Mouse (Mus musculus) forebrain, embryonic 13.5 days (tissue): ENCODE measurements at regions not wholly inside any gene's neighbourhood (a gene's known extent, or its start where the extent isn't known, plus 50 kb on each side); places are given as distances from the start of the nearest gene placed in this dataset.

ENCODE experiments used
- ATAC-seq: fragments of 200-750 bp; cut with Nextera tagmentation; 2 replicates; pipeline ENCODE4 v1.8.0; 2017
- H3K27ac ChIP-seq: fragments of 300-500 bp; sonication (generic); 2 replicates; pipeline ENCODE4 v1.5.1; 2015; ENCODE audit warnings: inconsistent platforms, mild to moderate bottlenecking, moderate library complexity
- H3K27me3 ChIP-seq: fragments of 300-500 bp; sonication (generic); 2 replicates; pipeline ENCODE4 v1.6.1; 2015; ENCODE audit warnings: mild to moderate bottlenecking, inconsistent platforms
- H3K36me3 ChIP-seq: fragments of 300-500 bp; sonication (generic); 2 replicates; pipeline ENCODE4 v1.6.1; 2015; ENCODE audit warnings: mild to moderate bottlenecking, inconsistent platforms; ENCODE audit not compliant: poor library complexity, severe bottlenecking
- H3K4me1 ChIP-seq: fragments of 300-500 bp; sonication (generic); 2 replicates; pipeline ENCODE4 v1.6.1; 2015; ENCODE audit warnings: inconsistent platforms
- H3K4me2 ChIP-seq: fragments of 300-500 bp; sonication (generic); 2 replicates; pipeline ENCODE4 v1.6.1; 2015; ENCODE audit warnings: inconsistent platforms, mild to moderate bottlenecking, moderate library complexity
- H3K4me3 ChIP-seq: fragments of 300-500 bp; sonication (generic); 2 replicates; pipeline ENCODE4 v1.5.1; 2015; ENCODE audit warnings: mild to moderate bottlenecking, inconsistent platforms
- H3K9ac ChIP-seq: fragments of 300-500 bp; sonication (generic); 2 replicates; pipeline ENCODE4 v1.6.1; 2015; ENCODE audit warnings: mild to moderate bottlenecking, inconsistent platforms
- H3K9me3 ChIP-seq: fragments of 300-500 bp; sonication (generic); replicated peaks from 2 replicates; pipeline ENCODE4 v1.6.1; 2016; ENCODE audit warnings: inconsistent platforms
- WGBS: fragments of 180-500 bp; shearing (Covaris S2); methylation state at CpG from one replicate; pipeline ENCODE4 v1.1.7; 2015; 5-methylcytosine and 5-hydroxymethylcytosine counted together

DNA sequence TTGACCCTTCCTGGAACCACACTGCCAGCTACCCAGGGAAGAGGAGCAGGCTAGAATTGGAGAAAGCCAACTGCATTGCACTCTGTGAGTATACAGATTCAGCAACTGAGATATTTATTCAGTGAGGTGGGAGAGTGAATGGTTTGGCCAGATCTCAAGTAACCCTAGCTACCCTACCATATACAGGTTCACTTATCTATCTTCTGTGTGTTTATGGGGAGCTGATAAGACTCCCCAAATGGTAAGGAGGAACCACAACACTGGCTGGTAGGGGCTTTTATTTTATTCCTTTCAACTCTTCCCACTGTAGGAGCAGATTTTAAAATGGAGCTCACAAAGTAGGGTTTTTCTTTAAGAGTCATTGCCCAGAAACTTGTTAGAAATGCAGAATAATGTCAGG, 62.9 kb downstream of the Arrdc3 start:
- Histone ChIP-seq H3K27me3 (no peaks in the 10 kb centered on the region), H3K4me2 (no peak overlapping the region), H3K9me3 (no peaks in the 10 kb centered on the region), H3K36me3 (no peaks in the 10 kb centered on the region), H3K27ac (no peak overlapping the region), H3K9ac (no peak overlapping the region), H3K4me3 (no peak overlapping the region), H3K4me1 (no peaks in the 10 kb centered on the region)
- no peak for ATAC-seq

GRCm38 (mm10) chr13:80947705-80948104, 64.5 kb downstream of the Arrdc3 start:
- Histone ChIP-seq H3K9me3 (no peaks in the 10 kb centered on the region), H3K9ac (no peak overlapping the region), H3K27ac (no peak overlapping the region), H3K4me1 (no peaks in the 10 kb centered on the region), H3K4me2 (no peak overlapping the region), H3K36me3 (no peaks in the 10 kb centered on the region), H3K27me3 (no peaks in the 10 kb centered on the region), H3K4me3 (no peak overlapping the region)
- 62% methylated on average over 6 of the region's 6 CpGs for WGBS
- ATAC-seq: no peak

DNA sequence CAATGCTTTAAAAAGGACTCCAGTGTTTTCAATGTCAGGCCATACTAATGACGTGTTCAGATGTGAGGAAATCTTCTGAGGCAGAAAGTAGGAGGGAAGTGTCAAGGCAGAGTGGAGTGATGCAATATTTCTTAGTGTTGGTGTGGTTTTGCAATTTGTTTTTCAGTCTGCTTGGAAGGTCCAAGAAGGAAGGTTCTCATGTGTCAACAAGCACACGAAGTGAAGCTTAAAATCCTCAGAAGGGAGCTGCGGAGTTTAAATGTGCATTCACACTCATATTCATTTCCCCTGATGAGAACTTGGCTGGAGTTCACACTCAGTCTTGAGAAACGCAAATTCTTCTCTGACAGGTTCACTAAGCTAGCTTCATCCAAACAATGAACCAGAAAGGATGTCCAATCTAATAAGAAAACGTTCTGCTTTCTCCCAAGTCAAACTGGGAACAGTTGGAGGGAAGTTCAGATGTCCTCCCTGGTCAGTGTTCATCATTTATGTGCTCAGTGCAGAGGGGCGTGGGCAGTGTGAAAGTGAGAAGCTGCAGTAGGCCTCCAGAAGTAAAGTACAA, 66.0 kb downstream of the Arrdc3 start:
- H3K9ac ChIP-seq: no peak overlapping the region
- H3K4me3 ChIP-seq: no peak overlapping the region
- no peaks in the 10 kb centered on the region for H3K27me3 ChIP-seq
- no peaks in the 10 kb centered on the region for H3K36me3 ChIP-seq
- no peaks in the 10 kb centered on the region for H3K9me3 ChIP-seq
- H3K4me1 ChIP-seq: peaks cover 6% of the 10 kb centered on the region
- no peak for ATAC-seq
- H3K4me2 ChIP-seq: no peak overlapping the region
- 61% methylated on average over 6 of the region's 6 CpGs for WGBS
- no peak overlapping the region for H3K27ac ChIP-seq

DNA sequence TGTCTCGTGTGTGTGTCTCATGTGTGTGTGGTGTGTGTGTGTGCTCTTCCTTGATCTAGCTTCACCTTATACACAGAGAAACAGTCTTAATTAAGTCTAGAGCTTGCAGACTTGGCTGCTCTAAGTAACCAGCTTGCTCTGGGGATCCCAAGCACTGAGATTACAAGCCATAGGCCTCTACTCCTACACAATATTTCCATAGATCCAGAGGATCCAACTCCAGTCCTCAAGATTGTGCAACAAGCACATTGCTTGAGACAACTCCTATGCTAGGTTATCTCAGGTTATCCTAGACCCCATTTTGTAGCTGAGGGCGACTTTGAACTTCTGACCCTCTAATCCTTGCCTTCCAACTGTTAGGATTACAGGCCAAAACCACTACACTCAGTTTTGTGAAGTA, 67.1 kb downstream of the Arrdc3 start:
- Histone ChIP-seq H3K27me3 (no peaks in the 10 kb centered on the region), H3K4me3 (no peak overlapping the region), H3K4me2 (no peak overlapping the region), H3K4me1 (peaks cover 13% of the 10 kb centered on the region), H3K27ac (no peak overlapping the region), H3K9ac (no peak overlapping the region), H3K36me3 (no peaks in the 10 kb centered on the region), H3K9me3 (no peaks in the 10 kb centered on the region)
- WGBS: 77% methylated on average over 2 of the region's 2 CpGs
- no peak for ATAC-seq

GRCm38 (mm10) chr13:80950803-80951202, 67.6 kb downstream of the Arrdc3 start:
- no peak overlapping the region for H3K4me2 ChIP-seq
- H3K9ac ChIP-seq: no peak overlapping the region
- H3K27ac ChIP-seq: no peak overlapping the region
- ATAC-seq: no peak
- H3K36me3 ChIP-seq: no peaks in the 10 kb centered on the region
- no peaks in the 10 kb centered on the region for H3K27me3 ChIP-seq
- no peak overlapping the region for H3K4me3 ChIP-seq
- H3K4me1 ChIP-seq: peaks cover 13% of the 10 kb centered on the region
- 86% methylated on average over 3 of the region's 3 CpGs for WGBS
- H3K9me3 ChIP-seq: no peaks in the 10 kb centered on the region

DNA sequence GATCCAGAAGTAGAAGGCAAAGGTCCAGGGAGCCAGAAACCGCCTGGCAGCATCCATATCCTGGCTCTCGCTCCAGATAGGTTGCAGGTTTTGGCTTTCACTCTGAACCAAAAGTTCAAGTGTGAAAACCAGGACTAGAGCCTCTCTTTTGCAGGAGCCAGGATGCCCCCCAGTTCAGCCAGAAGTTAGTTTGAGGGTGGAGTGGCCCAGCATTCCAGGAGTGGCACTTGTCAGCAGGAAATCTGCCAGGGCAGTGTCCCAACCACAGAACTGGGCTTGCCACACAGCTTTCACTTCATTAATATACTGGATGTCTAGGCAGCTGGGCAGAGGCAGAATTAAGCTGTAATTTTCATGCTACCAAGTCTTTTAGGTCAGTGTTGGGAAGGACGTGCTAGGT, 68.1 kb downstream of the Arrdc3 start:
- H3K9me3 ChIP-seq: no peaks in the 10 kb centered on the region
- no peaks in the 10 kb centered on the region for H3K36me3 ChIP-seq
- no peak overlapping the region for H3K4me2 ChIP-seq
- WGBS: 91% methylated on average over 3 of the region's 3 CpGs
- H3K4me1 ChIP-seq: peaks cover 13% of the 10 kb centered on the region
- no peaks in the 10 kb centered on the region for H3K27me3 ChIP-seq
- no peak overlapping the region for H3K4me3 ChIP-seq
- H3K27ac ChIP-seq: no peak overlapping the region
- no peak overlapping the region for H3K9ac ChIP-seq
- no peak for ATAC-seq

GRCm38 (mm10) chr13:80952851-80953250, 69.7 kb downstream of the Arrdc3 start:
- peaks cover 19% of the 10 kb centered on the region for H3K4me1 ChIP-seq
- no peak for ATAC-seq
- H3K36me3 ChIP-seq: no peaks in the 10 kb centered on the region
- no peak overlapping the region for H3K27ac ChIP-seq
- 95% methylated on average over 4 of the region's 4 CpGs for WGBS
- H3K4me3 ChIP-seq: no peak overlapping the region
- no peak overlapping the region for H3K4me2 ChIP-seq
- H3K9me3 ChIP-seq: no peaks in the 10 kb centered on the region
- H3K9ac ChIP-seq: no peak overlapping the region
- no peaks in the 10 kb centered on the region for H3K27me3 ChIP-seq

DNA sequence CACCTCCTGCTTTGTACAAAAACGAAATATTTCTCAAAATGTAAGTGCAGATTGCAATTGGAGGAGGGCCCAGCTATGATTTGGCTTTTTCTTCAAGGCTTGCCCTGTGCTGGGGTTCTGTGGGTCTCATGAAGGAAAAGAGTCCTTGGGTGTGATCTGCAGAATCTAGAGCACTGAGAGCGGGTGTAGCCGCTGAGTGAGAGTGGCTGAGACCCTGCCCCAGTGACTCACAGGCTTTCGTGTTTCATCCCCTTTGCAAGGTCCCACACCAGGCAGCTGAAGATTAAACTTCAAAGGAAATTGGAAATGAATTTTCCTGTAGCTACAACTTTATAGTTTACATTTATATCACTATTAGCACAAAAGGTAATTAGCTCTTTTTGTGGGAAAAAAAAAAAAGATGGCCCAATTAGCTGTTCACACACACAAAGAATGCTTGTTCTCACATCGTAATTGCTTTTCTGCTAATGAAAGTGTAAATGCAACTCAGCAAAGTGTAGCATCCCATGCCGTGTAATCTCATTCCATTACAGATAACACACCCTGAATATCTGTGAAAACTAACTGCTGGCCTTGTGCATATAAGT, 71.0 kb downstream of the Arrdc3 start:
- H3K9ac ChIP-seq: 0 out of 2 replicates have a peak overlapping the region, but pooled peaks have one; percentile 26
- H3K4me2 ChIP-seq: no peak overlapping the region
- no peak overlapping the region for H3K27ac ChIP-seq
- no peaks in the 10 kb centered on the region for H3K27me3 ChIP-seq
- ATAC-seq: peak; percentile 50; the same call in 1 of the 2 replicates
- 25% methylated on average over 6 of the region's 6 CpGs for WGBS
- no peaks in the 10 kb centered on the region for H3K36me3 ChIP-seq
- no peak overlapping the region for H3K4me3 ChIP-seq
- peaks cover 19% of the 10 kb centered on the region for H3K4me1 ChIP-seq
- no peaks in the 10 kb centered on the region for H3K9me3 ChIP-seq

DNA sequence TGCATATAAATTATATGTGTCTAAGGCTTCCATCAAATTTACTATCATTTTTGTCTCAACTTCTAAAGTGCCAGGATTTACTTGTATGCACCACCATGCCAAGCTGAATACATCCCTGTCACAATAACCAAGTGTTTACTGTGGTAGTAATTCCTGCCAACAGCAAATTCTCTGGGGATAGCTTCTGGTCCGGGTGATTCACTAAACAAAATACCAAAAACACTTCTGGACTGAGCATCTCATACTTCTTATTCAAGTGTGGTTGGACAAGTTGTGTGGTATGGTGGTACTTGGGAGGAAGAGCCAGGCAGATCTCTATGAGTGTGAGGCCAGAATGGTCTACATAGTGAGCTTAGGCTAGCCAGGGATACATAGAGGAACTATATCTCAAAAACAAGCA, 73.8 kb downstream of the Arrdc3 start:
- H3K4me3 ChIP-seq: no peak overlapping the region
- no peak for ATAC-seq
- H3K4me1 ChIP-seq: peaks cover 19% of the 10 kb centered on the region
- WGBS: 66% methylated on average over 1 of the region's 1 CpGs
- H3K4me2 ChIP-seq: no peak overlapping the region
- no peaks in the 10 kb centered on the region for H3K9me3 ChIP-seq
- no peak overlapping the region for H3K9ac ChIP-seq
- no peaks in the 10 kb centered on the region for H3K27me3 ChIP-seq
- no peaks in the 10 kb centered on the region for H3K36me3 ChIP-seq
- no peak overlapping the region for H3K27ac ChIP-seq

- Histone ChIP-seq H3K4me3 (no peak overlapping the region), H3K27me3 (no peaks in the 10 kb centered on the region), H3K27ac (no peak overlapping the region), H3K36me3 (no peaks in the 10 kb centered on the region), H3K9me3 (no peaks in the 10 kb centered on the region), H3K4me2 (no peak overlapping the region), H3K4me1 (peaks cover 19% of the 10 kb centered on the region), H3K9ac (no peak overlapping the region)
- 59% methylated on average over 6 of the region's 6 CpGs for WGBS
- no peak for ATAC-seq
Observed at GRCm38 (mm10) chr13:80957419-80958139, 74.4 kb downstream of the Arrdc3 start.

DNA sequence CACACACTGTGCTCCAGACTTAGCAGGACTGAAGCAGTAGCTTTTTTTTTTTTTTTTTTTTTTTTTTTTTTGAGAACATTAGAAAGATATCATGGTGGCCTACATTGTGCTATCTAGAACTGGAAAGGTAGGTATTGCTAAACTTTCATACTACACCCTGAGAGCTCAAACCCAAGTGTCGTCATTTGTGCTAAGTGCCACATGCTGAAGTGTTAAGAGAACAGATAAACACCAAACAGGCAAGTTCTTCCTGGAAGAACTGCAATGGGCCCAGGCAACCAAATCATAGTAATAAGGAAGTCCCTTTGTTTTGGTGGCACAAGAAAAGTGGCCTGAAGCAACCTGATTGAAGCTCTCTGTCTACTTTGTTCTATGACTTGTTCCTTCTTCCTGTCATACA, 76.6 kb downstream of the Arrdc3 start:
- Histone ChIP-seq H3K4me1 (0 out of 2 replicates have a peak, but pooled peaks cover 7% of the 10 kb centered on the region), H3K9me3 (no peaks in the 10 kb centered on the region), H3K4me2 (no peak overlapping the region), H3K36me3 (no peaks in the 10 kb centered on the region), H3K9ac (no peak overlapping the region), H3K27me3 (peaks cover 7% of the 10 kb centered on the region), H3K4me3 (no peak overlapping the region), H3K27ac (no peak overlapping the region)
- 91% methylated on average over 1 of the region's 1 CpGs for WGBS
- no peak for ATAC-seq

DNA sequence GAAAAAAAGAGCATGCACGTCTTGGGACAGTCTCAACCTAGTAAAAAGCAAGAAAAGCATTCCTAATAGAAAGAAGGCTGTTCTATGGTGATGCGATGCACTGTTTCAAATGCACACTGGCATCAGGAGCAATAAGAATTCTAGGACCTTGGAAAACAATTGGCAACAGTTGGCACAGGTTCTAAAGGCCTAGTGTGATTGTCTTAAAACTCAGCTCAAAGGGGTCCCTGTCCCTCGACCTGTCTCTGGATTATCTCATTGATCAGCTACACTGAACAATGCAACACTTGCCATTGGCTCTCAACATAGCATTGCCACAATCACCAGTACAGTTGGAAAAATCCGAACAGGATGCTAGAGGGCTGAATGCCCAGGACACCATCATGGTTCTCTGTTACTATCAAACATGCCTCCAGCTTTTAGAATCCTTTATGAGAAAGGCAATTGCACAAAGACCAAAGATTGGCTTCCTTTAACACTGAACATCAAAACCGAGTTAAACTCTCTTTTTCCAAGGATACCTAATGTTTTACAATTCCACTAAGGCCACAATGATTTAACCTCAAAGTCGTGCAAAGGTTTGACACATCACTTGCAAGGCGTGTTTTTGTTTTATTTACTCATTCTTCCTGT, 78.9 kb downstream of the Arrdc3 start:
- Histone ChIP-seq H3K4me1 (0 out of 2 replicates have a peak, but pooled peaks cover 6% of the 10 kb centered on the region), H3K9me3 (no peaks in the 10 kb centered on the region), H3K9ac (no peak overlapping the region), H3K27me3 (peaks cover 7% of the 10 kb centered on the region), H3K4me3 (peak overlapping the region; percentile 55; the same call in 1 of the 2 replicates), H3K4me2 (peak overlapping the region; percentile 81), H3K36me3 (no peaks in the 10 kb centered on the region), H3K27ac (no peak overlapping the region)
- 41% methylated on average over 7 of the region's 7 CpGs for WGBS
- ATAC-seq: no peak
